Mouse (Mus musculus): ENCODE measurements around the gene F10. TPM values are rescaled to one million over a fixed set of nuclear protein-coding genes. Genes with fewer than 3 reads are reported as not detected.

F10 gene
- total and polyA plus RNA-seq, 2 experiments from 2014 or later = 0.16 to 0.33 TPM

- H3K4me2 ChIP-seq (ENCODE audit: low read depth) = no peak overlapping the region
- H3K9ac ChIP-seq = no peak overlapping the region
- no peaks in the 10 kb centered on the region for H3K4me1 ChIP-seq (ENCODE audit: insufficient read depth)
- no peaks in the 10 kb centered on the region for H3K9me3 ChIP-seq (ENCODE audit: low read length)
- H3K27ac ChIP-seq (ENCODE audit: low read depth, low read length) = no peak overlapping the region
- no peak for ATAC-seq
- no peak overlapping the region for H3K4me3 ChIP-seq (ENCODE audit: low read depth, low read length)
- TF ChIP-seq CTCF (IDR thresholded peaks at IDR 0.05; ENCODE audit: low read depth) = no peak
- H3K27me3 ChIP-seq (ENCODE audit: insufficient read depth, low read length) = no peaks in the 10 kb centered on the region
- WGBS = 87% methylated on average over 5 of the region's 5 CpGs
- no peak for DNase-seq
- no peaks in the 10 kb centered on the region; the same call in 1 of the 2 replicates for H3K36me3 ChIP-seq (ENCODE audit: insufficient read depth)
Observed at GRCm38 (mm10) chr8:13027615-13028014, 9.5 kb upstream of the F10 start.

DNA sequence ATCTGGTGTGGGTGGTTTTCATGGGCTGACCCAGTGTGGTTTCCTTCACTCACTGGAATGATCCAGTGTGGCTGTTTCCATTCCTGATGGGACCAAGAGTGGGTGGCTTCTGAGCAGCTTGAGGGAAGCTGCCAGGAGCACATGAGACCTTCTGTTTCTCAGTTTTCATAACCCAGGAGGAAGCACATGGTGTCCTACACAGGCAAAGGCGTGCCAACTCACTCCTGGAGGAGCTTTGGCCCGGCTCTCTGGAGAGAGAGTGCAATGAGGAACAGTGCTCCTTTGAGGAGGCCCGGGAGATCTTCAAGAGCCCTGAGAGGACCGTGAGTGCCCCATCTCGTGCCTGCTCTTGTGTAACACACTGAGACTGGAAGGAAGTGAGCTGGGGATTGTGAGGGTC is 8.6 kb upstream of the F10 start:
- H3K27ac ChIP-seq (ENCODE audit: low read depth, low read length) = no peak overlapping the region
- H3K9ac ChIP-seq = no peak overlapping the region
- H3K4me3 ChIP-seq (ENCODE audit: low read depth, low read length) = no peak overlapping the region
- 70% methylated on average over 5 of the region's 5 CpGs for WGBS
- H3K27me3 ChIP-seq (ENCODE audit: insufficient read depth, low read length) = no peaks in the 10 kb centered on the region
- no peaks in the 10 kb centered on the region for H3K9me3 ChIP-seq (ENCODE audit: low read length)
- DNase-seq = no peak
- TF ChIP-seq CTCF (IDR thresholded peaks at IDR 0.05; ENCODE audit: low read depth) = no peak
- H3K4me1 ChIP-seq (ENCODE audit: insufficient read depth) = no peaks in the 10 kb centered on the region
- no peak for ATAC-seq
- H3K36me3 ChIP-seq (ENCODE audit: insufficient read depth) = no peaks in the 10 kb centered on the region; the same call in 1 of the 2 replicates
- H3K4me2 ChIP-seq (ENCODE audit: low read depth) = no peak overlapping the region

DNA sequence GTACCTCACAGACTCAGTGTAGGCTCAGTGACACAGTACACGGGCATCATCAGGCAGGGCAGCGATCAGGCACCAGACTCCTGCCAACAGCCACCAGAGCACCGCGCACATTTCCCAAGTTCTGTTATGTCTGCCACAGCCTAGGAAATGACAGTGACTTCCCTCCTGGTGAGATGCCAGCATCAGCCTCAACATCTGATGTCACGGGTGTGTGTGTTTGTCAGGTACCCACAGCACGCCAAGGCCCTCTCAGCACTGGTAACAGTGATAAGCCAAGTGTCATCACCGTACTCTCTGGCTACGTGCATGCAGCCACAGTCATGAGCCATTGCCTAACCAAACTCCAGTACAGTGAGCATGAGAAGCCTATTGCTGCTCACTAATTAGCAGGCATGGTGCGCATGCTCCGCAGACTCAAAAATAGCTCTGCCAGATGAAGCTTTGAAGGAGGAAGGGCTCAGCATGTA is 729 bp upstream of the F10 start:
- H3K4me3 ChIP-seq (ENCODE audit: low read depth, low read length) = no peak overlapping the region
- H3K4me1 ChIP-seq (ENCODE audit: insufficient read depth) = 0 out of 2 replicates have a peak, but pooled peaks cover 4% of the 10 kb centered on the region
- H3K27me3 ChIP-seq (ENCODE audit: insufficient read depth, low read length) = no peaks in the 10 kb centered on the region
- TF ChIP-seq CTCF (IDR thresholded peaks at IDR 0.05; ENCODE audit: low read depth) = no peak
- 65% methylated on average over 10 of the region's 10 CpGs for WGBS
- H3K9ac ChIP-seq = no peak overlapping the region
- H3K36me3 ChIP-seq (ENCODE audit: insufficient read depth) = no peaks in the 10 kb centered on the region
- H3K27ac ChIP-seq (ENCODE audit: low read depth, low read length) = peak overlapping the region; percentile 59
- ATAC-seq (peak; percentile 88), DNase-seq (peak; percentile 77)
- H3K9me3 ChIP-seq (ENCODE audit: low read length) = no peaks in the 10 kb centered on the region
- no peak overlapping the region for H3K4me2 ChIP-seq (ENCODE audit: low read depth)

DNA sequence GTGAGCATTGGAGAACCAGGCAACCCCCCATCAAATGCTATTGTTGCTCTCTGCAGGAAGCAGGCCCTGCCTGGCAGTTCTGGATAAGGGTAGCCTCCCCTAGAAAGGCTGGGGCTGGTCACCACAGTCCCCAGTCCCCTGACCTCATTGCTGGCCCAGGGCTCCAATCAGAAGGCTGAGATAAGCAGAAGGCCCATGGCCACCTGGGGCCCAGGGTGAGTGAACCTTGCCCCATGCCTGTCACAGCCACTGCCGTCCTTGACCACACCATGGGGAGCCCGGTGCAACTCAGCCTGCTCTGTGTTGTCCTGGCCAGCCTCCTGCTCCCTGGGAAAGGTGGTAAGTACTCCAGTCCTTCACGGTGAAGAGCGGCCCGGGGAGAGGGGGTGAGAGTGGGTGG is 461 bp downstream of the F10 start:
- Histone ChIP-seq H3K27me3 (ENCODE audit: insufficient read depth, low read length) (no peaks in the 10 kb centered on the region), H3K36me3 (ENCODE audit: insufficient read depth) (no peaks in the 10 kb centered on the region), H3K4me1 (ENCODE audit: insufficient read depth) (0 out of 2 replicates have a peak, but pooled peaks cover 4% of the 10 kb centered on the region), H3K9ac (no peak overlapping the region), H3K9me3 (ENCODE audit: low read length) (no peaks in the 10 kb centered on the region), H3K4me3 (ENCODE audit: low read depth, low read length) (no peak overlapping the region), H3K27ac (ENCODE audit: low read depth, low read length) (no peak overlapping the region), H3K4me2 (ENCODE audit: low read depth) (no peak overlapping the region)
- DNase-seq (no peak), ATAC-seq (no peak)
- TF ChIP-seq CTCF (IDR thresholded peaks at IDR 0.05; ENCODE audit: low read depth) = no peak
- 53% methylated on average over 5 of the region's 5 CpGs for WGBS

DNA sequence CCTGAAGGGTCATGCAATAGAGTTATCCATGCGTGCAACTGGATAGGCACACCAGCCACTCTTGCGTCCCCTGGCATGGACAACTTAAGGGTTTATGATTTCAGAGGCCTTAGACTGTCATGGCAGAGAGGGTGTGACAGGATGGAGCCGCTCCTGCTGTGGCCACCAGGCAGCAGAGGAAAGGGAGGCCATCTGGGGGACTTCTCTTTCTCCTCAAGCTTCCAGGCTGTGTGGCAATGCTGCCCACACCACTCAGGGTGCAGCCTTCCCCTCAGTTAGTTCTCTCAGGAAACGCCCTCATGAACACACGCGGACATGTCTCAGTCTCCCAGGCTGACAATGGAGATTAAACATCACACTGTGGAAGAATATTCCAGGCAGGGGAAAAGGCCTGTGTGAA is 1.9 kb downstream of the F10 start:
- H3K4me1 ChIP-seq (ENCODE audit: insufficient read depth) = 0 out of 2 replicates have a peak, but pooled peaks cover 4% of the 10 kb centered on the region
- no peaks in the 10 kb centered on the region for H3K27me3 ChIP-seq (ENCODE audit: insufficient read depth, low read length)
- no peak overlapping the region for H3K9ac ChIP-seq
- TF ChIP-seq CTCF (IDR thresholded peaks at IDR 0.05; ENCODE audit: low read depth) = no peak
- no peaks in the 10 kb centered on the region for H3K36me3 ChIP-seq (ENCODE audit: insufficient read depth)
- no peaks in the 10 kb centered on the region for H3K9me3 ChIP-seq (ENCODE audit: low read length)
- H3K4me2 ChIP-seq (ENCODE audit: low read depth) = no peak overlapping the region
- H3K27ac ChIP-seq (ENCODE audit: low read depth, low read length) = no peak overlapping the region
- DNase-seq (no peak), ATAC-seq (no peak)
- no peak overlapping the region for H3K4me3 ChIP-seq (ENCODE audit: low read depth, low read length)
- WGBS = 84% methylated on average over 6 of the region's 6 CpGs

- no peak for DNase-seq
- Histone ChIP-seq H3K4me3 (ENCODE audit: low read depth, low read length) (no peak overlapping the region), H3K27me3 (ENCODE audit: insufficient read depth, low read length) (no peaks in the 10 kb centered on the region), H3K9ac (no peak overlapping the region), H3K9me3 (ENCODE audit: low read length) (no peaks in the 10 kb centered on the region), H3K36me3 (ENCODE audit: insufficient read depth) (no peaks in the 10 kb centered on the region), H3K4me2 (ENCODE audit: low read depth) (no peak overlapping the region), H3K27ac (ENCODE audit: low read depth, low read length) (no peak overlapping the region), H3K4me1 (ENCODE audit: insufficient read depth) (0 out of 2 replicates have a peak, but pooled peaks cover 4% of the 10 kb centered on the region)
- ATAC-seq = no peak
- no peak for TF ChIP-seq CTCF (IDR thresholded peaks at IDR 0.05; ENCODE audit: low read depth)
- 81% methylated on average over 4 of the region's 4 CpGs for WGBS
Observed at GRCm38 (mm10) chr8:13041459-13041858, 4.4 kb downstream of the F10 start.

DNA sequence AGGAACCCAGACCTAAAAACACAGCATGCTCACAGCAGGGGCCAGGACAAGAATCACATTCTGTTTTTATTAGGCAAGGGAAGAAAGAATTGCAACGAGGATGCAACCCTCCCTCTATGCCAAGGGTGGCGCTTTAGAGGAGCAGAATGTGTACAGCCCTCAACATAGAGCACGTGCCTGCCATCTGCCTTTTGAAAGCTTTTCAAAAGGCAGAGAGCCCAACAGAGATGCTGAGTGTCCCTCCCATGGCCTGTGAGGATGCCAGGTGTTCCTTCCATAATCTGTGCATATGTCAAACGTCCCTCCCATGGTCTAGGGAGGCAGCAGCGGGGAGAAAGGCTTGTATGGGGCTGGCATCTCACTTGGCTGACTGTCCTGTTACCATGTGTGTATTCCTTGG is 10.5 kb downstream of the F10 start:
- Histone ChIP-seq H3K4me1 (ENCODE audit: insufficient read depth) (no peaks in the 10 kb centered on the region), H3K27me3 (ENCODE audit: insufficient read depth, low read length) (no peaks in the 10 kb centered on the region), H3K4me2 (ENCODE audit: low read depth) (no peak overlapping the region), H3K9ac (no peak overlapping the region), H3K27ac (ENCODE audit: low read depth, low read length) (no peak overlapping the region), H3K4me3 (ENCODE audit: low read depth, low read length) (no peak overlapping the region), H3K9me3 (ENCODE audit: low read length) (no peaks in the 10 kb centered on the region), H3K36me3 (ENCODE audit: insufficient read depth) (no peaks in the 10 kb centered on the region)
- ATAC-seq (peak; percentile 76), DNase-seq (peak; percentile 11)
- 37% methylated on average over 5 of the region's 5 CpGs for WGBS
- TF ChIP-seq CTCF (IDR thresholded peaks at IDR 0.05; ENCODE audit: low read depth) = 0 out of 2 replicates have a peak, but pooled peaks have one; percentile 20
